Mouse (Mus musculus): ENCODE data around the gene Sox5.

Sox5 gene

DNA sequence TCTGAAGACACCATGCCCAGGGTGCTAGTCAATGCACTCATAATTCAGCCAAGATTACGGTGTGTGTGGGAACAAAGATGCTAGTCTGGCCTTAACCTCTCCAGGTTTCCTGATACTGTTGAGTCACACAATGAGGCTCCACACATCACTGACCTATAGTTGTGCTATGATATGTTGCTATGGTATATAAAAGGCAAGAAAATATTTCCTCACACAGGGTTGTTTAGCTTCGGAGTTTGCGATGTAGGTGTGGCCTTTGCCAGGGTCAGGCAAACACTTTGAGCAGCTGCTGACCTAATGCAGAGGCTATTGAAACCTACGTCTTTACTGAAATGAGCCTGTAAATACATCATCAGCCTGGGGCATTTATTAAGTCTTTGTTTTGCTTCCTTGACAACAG is 833.7 kb downstream of the Sox5 start:
- DNase-seq (ENCODE audit: low read depth, low spot score): no peak

DNA sequence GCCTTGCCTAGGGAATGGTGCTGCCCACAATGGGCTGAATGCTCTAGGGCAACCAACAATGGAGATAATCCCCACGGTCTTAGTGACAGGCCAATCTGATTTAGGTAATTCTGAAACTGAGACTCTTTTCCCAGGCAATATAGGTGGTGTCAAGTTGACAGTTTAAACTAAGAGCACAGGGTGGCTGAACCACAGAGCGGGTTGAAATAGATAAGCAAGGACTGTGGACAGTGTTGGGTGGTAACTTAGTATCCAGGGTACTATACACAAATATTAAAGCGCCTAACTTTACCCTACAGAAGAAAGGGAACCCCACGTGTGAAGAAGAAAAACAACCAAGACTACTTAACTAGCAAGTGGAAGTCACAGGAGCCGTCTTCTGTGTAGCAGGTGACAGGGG is 838.7 kb downstream of the Sox5 start:
- DNase-seq (ENCODE audit: low read depth, low spot score): no peak

DNA sequence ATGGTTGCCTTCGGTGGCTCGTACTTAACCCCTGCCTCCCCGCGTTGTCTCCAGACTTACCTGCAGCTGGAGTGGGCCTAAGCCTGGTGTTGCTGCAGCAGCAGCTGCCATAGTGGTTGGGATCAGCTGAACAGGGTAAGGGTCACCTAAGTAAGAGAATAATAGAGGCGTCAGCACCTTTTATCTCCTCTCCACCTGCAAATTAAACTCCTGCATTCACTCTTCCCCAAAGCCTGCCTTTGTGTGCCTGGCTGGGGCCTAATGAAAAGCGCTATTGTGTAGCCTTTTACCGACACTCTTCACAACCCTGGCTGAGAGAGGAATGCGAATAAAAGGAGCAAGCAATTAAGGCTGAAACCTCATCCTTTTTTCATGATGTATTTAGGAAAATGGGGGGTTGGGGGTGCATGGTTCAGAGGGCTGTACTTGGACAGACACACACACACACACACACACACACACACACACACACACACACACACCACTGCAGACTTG is 840.4 kb downstream of the Sox5 start:
- no peak for DNase-seq (ENCODE audit: low read depth, low spot score)

DNA sequence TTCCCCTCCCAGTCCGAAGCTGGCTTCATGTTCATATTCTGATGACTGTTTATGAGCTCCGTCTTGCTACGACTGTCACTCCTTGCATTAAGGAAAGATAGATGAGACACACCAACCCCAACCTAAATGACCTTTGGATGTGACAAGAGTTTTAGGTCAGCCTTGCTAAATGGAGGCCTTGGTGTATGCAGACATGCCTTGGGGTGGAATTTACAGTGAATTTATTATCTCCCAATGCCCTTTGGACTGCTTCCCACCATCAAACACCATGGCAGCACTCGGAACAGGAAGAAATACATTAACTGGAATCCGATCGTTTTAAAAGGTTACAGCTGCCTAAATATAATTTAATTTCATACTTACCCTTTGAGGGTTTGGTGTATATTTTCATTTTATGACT is 858.6 kb downstream of the Sox5 start:
- DNase-seq (ENCODE audit: low read depth, low spot score): no peak

DNA sequence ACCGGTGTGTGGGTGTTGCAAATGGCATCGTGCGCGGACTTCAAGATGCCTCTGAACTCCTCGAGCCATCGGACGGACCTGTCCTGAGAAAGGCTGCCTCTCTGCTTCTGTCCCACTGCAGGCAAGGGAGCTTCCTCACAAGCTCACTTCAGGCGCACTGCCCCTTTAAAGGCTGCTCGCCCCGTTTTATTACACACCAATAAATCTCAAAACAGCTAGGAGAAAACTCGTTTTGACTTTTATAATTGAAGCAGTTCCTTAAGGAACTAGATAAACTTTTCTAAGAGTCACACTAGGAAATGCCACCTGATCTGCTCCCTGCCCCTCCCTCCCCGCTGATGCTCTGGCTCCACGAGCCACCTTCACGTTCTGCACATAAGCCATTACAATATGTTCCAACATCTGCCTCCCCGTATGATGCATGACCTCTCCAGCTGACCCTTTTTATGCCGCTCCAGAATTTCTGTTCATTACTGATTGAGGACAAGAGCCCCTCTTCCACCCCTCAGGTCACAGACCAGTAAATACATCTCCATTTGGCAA is 863.3 kb downstream of the Sox5 start:
- DNase-seq (ENCODE audit: low read depth, low spot score): no peak

DNA sequence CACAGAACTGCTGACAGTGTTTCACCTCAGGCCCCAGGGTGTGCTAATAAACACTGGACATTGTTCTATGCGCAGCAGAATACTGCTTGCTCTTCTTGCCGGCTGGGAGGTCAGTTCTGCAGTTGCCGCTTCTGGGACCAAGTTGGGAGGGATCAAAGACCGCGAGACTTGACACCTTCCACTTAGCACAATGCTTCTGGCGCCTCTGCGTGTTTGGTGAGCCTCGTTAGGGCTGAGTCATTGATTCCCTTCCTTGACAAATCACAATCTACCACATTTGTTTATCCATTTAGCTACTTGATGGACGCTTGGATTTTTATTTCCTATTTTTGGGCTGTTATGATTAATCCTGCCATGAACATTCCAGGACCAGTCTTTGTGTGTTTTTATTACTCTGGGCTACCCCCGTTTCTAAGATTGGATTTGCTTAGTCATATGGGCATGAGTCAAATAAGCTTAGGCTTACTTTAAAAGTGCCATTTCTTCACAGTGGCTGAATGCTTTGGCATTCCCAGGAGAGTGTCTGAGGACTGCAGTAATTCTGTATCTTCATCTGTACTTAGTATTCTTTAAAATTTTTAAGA is 865.5 kb downstream of the Sox5 start:
- no peak for DNase-seq (ENCODE audit: low read depth, low spot score)

DNA sequence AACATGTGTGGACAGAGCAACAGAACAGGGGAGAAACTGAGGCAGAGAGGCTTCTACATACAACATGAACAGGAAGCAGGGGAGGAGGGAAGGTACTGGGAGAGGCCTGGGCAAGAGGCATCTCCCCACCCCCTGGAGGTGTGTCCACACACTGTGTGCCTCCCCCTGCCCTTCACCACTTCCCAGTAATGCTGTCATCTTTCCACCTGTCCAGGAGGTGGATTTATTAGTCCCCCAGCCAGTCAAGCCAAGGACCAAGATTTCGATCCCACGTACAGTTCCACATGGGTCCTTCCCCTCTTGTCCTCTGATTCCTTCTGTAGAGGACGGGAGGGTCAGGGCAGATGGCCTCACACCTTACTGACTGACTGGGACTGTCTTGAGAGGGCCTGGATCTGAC is 866.1 kb downstream of the Sox5 start:
- no peak for DNase-seq (ENCODE audit: low read depth, low spot score)

DNA sequence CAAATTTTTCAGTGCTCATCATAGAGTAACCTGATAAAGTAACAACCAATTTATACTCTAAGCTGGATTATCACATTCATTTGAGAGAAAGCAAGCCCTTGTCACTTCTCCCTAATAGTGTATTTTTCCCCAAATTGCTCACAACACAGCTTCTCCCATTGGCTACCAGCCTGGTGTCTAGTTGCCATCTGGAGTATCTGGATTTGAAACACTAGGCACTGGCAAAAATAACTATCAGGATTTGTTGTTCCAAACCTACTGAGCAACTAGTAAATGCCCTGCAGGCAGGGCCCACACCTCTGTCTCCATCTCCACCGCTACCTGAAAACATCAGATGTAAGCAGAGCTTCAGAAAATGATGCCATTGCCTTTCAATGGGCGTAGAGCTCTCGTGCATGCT is 869.5 kb downstream of the Sox5 start:
- no peak for DNase-seq (ENCODE audit: low read depth, low spot score)

DNA sequence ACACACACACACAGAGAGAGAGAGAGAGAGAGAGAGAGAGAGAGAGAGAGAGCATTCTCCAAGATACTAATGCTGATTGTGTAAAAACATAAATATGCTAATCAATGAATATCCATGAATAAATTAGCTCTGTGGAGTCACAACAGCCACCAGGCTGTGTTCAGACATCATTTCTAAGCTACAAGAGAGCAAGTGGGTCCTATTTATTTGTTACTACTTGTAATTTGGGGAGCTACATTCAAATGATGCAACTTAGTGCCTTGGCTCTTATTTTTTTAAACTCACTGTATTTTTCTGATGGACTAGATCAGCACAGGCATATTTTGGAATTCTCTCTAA is 877.1 kb downstream of the Sox5 start:
- DNase-seq (ENCODE audit: low read depth, low spot score): no peak

DNA sequence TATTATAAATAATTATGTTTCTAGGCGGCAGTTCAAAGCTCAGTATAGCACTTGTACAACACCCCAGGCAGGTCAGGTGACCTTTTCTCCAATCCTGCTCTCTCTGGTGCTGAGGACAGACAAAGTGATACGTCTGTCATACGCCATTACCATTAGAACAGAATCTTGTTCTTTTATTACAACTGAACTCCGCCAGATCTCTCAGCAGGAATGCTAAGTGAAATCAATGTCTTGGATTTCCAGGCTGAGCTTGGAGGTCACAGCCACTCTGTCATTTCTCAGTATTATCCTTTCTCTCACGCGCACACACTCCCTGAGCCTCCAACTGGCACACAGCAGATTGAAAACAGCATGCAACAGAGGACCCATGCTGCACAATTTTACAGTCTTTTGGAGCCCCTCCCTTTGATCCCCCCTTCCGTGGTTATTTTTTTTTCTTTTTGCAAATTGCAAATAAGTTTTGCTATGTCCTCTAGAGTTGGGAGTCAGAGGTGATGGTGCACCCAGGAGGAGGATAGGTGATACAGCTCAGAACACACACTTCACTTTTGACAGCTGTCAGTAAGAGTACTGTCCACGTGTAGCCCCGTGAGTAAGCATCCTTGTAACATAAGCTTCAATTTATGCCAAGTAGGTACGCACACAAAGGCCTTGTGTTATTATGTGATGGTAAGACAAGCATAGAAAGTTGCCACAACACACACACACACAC is 877.6 kb downstream of the Sox5 start:
- no peak for DNase-seq (ENCODE audit: low read depth, low spot score)

DNA sequence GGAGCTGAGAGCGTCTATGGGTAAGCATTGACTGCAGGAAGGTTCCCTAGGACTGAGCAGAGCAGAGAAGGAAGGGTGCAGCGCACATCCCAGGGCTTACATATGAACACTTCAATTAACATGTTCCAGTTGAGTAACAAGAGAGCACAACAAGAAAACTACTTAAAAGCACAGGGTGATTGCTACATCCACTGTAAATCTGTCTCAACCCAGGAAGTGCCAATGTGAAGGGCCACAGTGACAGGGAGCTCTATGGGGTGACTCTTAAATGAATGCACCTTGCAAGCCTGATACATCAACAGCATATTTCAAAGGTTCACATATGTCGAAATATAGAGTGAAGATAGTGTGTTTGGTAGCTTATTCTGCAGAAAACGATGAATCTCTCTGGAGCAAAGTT is 880.9 kb downstream of the Sox5 start:
- no peak for DNase-seq (ENCODE audit: low read depth, low spot score)

DNA sequence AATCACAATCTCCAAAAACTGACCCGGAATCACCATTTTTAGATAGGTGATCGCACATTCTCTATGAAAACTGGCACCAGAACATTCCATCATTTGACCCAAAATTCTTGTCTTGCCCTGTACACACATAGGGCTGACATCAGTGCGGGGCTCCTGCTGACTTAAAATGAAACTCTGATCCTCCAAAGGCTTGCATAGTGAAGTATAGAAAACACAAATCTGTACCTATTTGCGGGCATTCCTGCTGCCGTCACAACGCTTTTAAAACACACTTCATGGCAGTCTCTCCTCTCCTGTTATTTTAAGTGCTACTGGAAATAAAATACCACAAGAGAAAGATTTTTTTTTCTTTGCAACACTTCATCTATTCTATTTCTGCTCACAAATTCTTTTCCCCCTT is 886.7 kb downstream of the Sox5 start:
- DNase-seq (ENCODE audit: low read depth, low spot score): no peak

DNA sequence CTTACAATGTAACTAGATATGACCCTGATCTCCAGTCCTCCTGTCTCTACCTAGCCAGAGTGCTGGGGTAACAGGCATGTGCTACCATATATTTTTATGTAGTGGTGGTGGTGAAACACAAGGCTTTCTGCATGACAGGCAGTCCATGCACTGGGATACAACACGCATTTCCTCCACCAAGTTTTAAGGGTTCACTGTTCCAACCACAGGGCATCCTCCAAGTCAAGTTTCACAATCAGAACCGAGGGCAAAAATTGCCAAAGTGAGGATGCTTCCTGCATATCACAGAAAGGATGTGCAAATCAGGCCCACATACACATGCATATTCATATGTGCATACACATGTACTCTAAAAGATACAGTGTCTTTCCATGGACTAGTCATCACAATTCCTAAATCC is 888.9 kb downstream of the Sox5 start:
- no peak for DNase-seq (ENCODE audit: low read depth, low spot score)

DNA sequence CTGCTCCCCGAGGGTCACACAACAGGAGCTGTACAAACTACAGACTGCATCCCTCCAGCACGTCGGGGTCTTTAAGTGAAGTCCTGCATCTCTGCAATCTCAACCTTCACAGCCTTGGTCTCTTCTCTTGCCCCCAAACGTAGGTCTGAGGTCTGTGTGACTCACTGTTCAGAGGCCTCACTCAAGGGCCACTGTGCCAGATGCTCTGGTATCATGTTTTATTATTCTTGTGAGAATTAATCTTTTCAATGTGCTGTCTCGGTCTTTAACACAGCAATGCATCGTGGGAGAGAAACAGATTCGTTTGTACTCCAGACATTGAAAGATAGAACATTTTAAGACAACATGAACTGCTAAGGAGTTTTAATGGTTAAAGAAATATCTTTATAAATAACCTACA is 893.2 kb downstream of the Sox5 start:
- no peak for DNase-seq (ENCODE audit: low read depth, low spot score)

DNA sequence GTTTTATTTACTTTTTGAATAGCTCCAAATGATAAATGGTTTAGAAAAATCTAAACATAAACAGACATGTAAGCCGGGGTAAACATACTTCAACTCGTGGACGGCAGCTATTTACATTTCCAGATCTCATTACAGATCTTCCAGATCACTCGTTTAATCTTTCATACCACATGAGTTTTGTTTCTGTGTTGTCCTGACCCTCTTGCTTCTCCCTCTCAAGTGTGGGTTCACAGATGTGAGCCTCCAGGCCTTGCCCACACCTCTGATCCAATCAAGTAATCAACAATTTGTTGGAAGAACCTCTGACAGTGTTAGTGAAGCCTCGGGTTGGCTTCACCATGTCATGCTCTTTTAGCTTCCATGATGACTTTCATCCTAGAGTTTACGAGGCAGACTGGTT is 903.3 kb downstream of the Sox5 start:
- no peak for DNase-seq (ENCODE audit: low read depth, low spot score)

DNA sequence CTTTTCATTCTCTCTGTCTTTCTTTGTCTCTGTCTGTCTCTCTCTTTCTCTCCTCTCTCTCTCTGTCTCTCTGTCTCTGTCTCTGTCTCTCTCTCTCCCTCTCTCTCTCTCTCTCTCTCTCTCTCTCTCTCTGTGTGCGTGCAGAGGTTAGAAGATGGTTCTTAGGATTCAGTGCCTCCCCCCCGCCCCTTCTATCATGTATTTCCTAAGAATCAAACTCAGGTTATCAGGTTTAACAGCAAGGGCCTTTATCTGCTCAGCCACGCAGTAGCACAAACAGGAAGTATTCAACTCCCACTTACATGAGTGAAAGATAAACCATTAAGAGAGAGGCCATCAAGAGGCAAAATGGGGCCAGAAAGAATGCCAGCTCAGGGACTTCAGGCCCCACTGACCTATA is 913.0 kb downstream of the Sox5 start:
- DNase-seq (ENCODE audit: low read depth, low spot score): peak; percentile 8

DNA sequence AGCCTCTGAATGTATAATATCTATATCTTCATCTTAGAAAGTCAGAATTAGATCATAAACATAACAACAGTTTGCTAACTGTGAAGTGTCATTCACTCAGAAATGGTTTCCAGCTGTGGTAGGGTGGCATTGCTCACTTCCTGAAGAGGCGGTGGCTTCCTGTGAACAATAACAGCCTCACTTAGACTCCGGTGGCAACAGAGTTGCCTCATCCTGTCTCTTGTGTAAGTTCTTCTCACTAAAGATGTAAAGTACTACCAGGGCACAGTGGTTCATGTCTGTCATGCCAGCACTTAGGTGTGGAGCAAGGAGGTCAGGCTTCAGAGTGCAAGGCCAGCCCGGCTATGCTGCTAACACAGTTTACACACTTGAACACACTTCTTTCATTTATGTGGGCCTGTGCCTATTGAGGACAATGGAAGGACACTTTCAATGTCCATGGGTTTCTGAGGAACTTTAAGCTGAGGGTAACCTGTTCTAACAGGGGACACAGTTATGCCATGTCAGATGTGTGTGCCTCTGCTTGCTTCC is 913.6 kb downstream of the Sox5 start:
- DNase-seq (ENCODE audit: low read depth, low spot score): peak; percentile 70

DNA sequence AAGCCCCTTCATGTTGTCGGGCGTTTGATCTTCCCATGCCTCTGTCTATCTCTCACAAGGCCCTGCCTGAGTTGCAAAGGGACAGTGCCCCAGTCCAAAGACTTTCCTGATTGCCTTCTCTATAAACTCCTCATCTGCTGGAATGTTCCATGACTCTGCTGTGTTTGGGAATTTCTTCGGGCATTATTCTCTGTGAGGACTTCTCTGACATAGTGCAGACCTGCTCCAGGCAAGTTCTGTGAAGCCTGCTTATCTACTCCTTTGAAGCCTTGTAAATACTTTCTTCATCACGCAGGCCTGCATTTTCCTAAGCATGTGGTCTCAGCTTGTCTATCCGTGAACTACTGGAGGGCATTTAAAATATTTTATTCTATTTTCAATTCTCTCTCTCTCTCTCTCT is 914.7 kb downstream of the Sox5 start:
- DNase-seq (ENCODE audit: low read depth, low spot score): no peak

DNA sequence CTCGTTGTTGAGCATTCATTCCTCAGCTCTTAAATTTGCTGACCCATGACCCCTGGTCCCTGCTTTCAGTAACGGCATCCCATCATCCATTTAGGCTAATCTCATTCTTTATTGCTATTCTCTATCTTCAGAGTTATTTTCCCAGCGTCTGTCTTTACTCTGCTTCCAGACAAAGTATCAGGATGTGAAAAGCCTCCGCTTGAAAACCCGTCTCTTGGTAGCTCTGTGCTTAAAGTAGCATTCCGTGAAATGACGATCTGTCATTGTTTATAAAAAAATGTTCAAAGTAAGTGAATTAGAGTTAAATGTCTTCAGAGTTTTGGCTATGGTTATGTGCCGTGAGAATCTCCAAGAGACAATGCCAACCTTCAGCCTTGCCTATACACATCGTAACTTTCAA is 915.2 kb downstream of the Sox5 start:
- DNase-seq (ENCODE audit: low read depth, low spot score): no peak

DNA sequence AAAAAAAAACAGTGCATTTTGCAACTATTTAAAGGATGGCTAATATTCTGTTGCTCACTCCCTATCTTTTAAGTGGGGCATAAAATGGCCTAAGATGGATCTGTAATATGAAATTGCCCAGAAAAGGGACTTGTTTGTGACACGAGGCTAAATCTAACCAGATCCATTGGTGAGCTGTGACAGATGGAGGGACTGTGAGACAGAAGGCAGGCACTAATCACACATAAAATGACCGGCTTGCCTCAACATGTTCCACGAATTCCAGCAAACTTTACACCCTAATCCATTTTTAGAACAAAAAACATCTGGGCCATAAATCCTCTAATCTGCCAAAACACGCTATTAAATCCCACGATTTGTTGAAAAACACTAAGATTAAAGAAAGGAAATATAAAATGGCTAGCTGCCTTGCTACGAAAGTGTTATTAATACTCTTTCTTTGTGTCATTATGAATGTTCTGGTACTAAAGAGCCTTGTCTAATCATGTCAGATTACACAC is 919.1 kb downstream of the Sox5 start:
- DNase-seq (ENCODE audit: low read depth, low spot score): no peak

DNA sequence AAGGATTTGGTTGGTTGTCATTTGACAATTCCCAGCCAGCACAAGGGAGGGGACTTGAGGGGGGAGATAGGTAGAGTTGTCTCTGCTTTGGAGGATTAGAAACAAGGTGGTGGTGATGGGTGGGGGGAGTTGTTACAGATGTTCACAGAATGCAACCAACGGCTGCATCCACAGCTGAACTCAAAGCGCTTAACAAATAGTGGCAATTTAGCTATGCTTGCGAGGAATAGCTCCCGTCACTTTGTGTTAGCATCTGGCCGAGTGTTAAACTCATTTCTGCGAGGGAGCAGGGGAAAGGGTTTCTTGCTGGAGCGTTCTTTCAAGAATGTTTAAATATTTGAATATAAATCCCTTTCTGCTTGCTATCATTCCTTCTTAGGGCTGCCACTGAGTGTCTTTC is 921.7 kb downstream of the Sox5 start:
- no peak for DNase-seq (ENCODE audit: low read depth, low spot score)

DNA sequence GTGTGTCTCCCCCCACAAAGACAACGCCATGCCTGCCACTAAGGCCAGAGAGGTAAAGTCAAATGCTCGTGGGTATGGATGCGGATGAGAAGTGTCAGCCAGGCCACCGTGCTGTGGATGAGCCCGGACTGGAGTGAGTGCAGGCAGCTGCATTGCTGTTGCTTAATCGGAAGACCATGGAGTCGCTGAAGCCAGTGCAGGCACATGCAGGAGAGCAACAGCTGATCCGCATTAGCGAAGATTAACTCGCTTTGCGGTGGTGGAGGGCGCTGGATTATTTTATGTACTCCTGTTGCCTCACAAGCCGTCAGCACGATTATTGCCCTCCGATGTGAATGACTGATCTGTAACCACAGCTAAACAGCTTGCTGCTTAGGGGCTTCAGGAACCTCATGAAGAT is 922.2 kb downstream of the Sox5 start:
- DNase-seq (ENCODE audit: low read depth, low spot score): no peak

DNA sequence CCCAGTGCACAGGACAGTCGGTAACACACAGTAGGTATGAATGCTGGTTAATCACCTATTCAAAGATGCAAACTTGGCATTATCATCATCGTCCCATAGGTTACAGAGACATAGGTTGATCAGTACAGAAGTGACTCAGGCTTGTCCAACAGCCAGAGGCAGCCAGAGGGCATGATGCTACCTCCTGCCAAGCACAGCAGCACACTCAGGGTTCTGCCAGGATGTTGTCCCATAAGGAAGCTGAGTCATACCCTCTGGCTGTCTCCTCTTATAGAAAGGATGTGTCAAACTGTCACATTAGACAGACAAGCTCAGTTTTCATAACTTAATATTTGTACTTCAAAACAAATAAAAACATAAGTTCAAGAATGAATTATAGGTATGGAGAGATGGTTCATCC is 923.2 kb downstream of the Sox5 start:
- DNase-seq (ENCODE audit: low read depth, low spot score): no peak
